Mouse (Mus musculus) CD4-positive helper T cell, adult 2 months (primary cell): ENCODE measurements around the gene Gapvd1.
A peak's percentile ranks its signal among the peaks of the same experiment; 100 is the strongest.

Experiments
- DNase-seq: peaks from one replicate; pipeline ENCODE4 v3.0.0-alpha.2; 2012; ENCODE audit warnings: low read depth, missing footprints, low spot score

Gapvd1 gene

DNA sequence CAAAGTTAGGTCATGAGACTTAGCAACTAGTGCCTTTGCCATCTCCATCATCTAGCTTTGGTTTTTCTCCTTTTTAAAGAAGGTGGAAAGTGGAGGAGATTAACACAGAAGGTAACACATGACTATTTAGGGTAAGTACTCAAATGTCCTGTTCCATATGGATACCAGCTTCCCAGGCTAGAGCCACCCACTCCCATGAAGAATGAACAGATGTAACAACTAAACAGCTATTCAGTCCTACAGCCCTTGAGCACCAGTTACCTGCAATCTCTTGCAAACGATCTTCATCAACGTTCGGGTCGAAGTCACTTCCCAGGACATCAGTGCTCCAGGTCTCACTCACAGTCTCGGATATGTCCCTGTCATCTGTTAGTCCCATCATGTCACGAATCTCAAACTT is 43.1 kb downstream of the Gapvd1 start:
- no peak for DNase-seq

DNA sequence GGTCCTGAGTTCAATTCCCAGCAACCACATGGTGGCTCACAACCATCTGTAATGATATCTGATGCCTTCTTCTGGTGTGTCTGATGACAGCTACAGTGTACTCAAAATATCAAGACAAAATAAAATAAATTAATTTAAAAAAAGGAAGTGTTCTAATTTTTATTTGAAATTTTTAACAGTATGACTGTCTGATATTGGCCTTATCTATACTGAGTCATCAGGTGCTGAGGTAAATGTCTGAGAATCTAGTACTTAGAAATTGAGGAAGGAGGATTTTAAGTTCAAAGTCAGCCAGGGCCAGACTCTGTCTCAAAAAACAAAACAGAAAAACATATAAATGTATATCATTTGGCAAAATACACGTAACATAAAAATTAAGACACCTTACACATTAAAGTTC is 46.4 kb downstream of the Gapvd1 start:
- DNase-seq, result no peak

DNA sequence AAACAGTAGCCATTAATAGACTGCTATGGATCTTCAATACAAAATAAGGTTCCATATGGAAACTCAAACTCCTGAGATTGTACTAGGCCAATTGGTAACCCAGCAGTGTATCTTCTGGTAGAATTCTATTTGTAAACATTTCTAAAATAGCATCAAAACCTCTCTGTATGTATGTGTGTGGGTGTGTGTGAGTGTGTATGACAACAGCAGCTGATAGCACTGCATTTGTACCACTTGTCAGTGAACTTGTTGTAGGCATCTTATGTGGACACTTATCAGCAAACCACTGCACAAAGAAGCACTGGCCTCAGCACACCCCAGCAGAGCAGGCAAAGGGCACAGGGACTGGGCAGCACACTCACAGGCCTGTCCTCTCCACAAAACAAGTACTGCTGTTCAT is 58.4 kb downstream of the Gapvd1 start:
- DNase-seq, result no peak

DNA sequence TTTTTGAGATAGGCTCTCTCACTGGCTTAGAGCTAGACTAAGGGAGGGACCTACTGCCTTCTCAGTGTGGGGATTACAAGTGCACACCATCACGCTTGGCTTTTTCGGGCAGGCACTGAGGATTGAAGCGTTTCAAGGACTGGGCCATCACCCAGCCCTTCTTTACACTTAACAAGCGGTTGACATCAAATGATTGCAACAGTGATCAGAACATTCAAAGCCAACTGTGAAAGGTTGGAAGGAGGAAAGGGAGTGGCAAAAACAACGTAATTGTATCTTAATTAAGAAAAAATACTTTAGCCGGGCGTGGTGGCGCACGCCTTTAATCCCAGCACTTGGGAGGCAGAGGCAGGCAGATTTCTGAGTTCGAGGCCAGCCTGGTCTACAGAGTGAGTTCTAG is 62.2 kb downstream of the Gapvd1 start:
- DNase-seq, result no peak

DNA sequence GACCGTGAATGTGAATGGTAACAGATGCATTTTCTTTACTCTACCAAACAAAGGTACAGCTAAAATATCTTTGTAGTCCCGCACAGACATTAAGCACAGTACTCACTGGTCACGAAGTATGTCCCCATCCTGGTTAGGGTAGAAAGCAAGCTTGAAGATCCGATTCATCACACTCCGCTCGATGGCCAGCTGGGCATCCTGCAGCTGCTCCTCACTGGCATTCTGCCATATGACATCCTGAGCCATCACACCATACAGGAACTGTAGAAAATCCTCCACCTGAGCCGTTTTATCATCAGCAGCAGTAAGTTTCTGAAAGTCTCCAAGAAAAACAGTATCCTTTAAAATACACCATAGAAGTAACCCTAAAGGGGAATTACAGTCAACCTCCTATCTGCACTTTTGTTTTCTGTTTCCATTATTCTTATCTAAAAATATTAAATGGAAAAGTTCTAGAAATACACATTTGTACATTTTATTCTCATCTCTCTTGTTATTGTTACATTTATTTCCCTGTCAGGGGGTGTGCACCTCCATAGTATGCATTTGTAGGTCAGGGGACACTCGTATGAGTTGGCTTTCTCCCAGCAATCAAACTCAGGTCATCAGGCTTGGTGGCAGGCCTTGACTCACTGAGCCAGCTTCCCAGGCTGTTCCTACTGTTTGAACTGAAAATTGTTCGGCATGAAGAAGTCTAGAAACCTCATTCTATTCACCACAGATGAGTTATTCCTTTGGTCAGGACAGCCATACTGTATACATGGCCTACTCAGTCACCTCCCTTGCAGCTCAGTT is 70.8 kb downstream of the Gapvd1 start:
- DNase-seq, result no peak

DNA sequence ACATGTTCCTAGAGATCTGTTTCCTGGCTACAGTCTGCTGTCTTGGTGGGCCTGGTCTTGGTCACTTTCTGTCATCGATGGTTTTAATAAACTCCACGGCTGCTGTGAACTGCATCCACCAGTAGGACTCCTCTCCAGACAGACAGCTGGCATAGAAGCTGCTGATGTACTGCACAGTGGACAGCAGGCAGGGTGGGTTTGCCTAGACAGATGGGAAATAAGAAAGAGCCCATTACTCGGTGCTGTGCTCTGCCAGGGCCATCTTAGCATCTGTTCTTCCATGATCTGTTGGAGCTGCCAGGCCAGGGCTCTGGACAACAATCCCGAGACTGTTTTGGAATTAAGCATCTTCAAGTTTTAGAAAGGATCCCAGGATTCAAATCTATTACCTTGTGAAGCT is 77.1 kb downstream of the Gapvd1 start:
- DNase-seq, result no peak

DNA sequence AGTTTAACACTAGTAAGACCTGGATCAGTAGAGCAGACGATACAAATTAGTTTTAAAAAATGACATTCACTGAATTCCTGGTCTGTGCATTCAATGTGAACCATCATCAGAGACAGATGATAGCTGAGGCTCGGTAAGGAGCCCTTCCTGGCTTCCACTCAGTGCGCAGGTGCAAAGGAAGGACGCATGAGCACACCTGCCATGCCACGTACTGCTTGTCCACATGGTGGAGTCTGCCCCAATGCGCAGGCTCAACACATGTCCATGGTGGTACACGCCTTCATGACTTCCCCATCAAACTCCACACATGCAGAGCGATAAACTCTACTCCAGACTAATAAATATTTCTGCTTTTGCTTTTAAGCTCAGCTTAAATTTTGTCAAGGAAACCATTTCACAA is 78.0 kb downstream of the Gapvd1 start:
- DNase-seq, result no peak

DNA sequence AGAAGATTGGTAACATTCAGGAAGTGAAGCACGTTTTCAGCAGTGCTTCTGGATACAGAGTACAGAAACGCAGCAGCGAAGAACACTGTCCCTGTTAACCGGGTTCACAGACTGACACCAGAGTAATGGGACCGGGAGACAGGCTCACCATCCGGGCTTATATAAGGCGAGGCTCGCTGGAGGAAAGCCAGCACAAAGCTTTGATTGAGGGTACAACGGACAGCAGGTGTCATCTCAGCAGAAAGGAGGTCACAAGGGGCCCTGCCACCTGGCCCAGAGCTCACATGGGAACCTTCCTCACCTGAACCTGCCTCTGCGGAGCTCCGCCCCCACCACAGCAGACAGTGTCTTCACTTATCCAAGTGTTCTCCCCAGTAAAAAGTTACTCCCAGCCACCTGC is 81.2 kb downstream of the Gapvd1 start:
- no peak for DNase-seq

DNA sequence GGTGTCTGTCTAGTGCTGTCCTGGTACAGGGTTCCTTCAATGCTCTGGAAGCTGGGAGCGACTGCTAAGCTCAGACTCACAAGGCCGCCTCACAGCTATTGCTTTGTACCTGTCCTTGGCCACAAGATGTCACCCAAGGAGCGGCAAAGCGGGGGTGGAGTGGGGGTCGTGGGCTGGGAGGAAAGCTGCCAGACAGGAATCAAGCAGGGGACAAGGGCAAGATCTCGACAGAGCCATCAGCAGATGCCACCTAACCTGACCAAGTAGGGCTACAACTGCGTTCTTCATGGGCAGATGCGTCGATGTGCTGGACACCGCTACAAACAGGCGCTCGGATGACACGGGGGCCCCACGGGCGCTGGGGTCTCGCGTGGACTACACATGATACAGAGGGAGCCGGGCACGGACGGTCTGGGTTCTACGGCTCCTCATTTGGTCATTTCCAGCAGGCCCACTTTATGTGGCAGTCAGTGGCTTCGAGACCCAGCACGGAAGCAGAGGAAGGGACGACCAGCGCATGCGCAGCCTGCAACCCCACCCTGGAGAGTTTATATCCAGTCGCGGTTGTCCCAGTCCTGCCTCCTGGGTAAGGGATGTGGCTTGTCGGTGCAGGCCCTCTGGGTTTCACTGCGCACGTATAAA is 83.5 kb downstream of the Gapvd1 start:
- peak; percentile 74 for DNase-seq

DNA sequence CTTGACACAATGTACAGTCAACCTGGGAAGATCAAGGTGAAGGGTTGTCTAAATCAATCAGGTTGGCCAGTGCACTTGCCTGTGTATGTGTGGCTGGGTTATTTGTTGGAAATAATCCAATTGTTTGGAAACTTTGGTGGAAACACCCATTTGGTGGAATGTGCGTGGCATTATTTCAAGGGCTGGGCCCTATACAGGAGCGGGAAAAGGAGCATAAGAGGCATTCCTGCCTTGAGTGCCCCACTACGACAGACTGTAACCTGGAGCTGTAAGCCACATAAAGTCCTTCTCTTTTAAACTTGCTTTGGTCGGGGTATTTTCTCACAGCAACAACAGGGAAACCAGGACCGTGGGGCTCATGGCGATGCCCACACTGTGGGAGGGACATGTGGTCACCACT is 84.6 kb downstream of the Gapvd1 start:
- no peak for DNase-seq

DNA sequence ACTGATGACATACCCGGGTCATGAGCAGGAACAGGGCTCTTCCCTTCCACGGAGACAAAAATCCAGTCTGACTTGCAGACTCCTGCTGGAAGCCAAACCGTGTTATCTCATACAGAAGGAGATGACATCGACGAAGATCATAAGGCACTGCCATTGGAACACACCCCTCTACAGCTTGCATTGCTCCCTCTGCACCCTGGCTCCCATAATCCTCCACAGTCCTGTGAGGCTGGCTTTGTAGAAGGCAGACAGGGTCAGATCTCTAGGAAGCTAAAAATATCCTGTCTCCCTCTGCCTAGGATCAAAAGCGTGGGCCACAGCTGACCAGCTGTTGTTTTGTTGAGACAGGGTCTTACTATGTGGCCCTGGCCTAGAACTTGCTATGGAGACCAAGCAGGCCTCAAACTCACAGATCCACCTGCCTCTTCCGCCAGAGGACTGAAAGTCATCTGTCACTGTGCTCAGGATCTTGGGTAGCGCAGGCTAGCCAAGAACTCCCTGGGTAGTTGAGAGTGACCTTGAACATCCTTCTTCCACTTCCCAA is 85.8 kb downstream of the Gapvd1 start:
- DNase-seq, result no peak

DNA sequence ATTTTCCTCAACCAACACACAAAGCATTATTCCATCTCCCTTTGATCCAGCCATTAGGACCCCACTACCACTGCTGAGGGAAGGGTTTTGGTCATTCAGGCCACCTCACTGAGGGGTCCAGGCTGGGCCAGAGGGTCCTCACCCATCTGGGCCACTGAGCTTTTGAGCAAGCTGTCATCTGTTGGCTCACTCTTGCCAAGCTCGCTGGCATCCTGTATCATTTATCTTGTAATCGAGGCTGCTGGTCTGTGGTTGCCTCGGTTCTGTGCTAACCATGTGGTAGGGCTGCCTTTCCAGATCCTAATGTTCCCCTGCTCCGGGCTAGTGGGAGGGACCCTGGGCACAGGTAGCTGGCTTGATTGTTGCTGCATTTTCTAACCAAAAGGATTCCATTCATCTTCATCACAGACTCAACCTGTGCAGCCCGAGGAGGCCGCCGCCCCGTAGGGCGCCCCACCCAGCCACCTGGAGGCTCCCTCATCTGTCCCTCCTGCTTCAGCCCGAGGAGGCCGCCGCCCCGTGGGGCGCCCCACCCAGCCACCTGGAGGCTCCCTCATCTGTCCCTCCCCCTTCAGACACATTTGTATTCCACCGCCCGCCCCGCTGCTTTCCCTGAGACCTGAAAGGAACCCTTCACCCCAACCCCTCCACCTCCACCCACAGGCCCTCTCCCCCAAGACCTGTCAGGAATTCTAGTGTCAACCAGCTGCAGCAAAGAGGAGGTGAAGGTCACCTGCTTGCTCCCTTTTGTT is 86.4 kb downstream of the Gapvd1 start:
- DNase-seq, result no peak

DNA sequence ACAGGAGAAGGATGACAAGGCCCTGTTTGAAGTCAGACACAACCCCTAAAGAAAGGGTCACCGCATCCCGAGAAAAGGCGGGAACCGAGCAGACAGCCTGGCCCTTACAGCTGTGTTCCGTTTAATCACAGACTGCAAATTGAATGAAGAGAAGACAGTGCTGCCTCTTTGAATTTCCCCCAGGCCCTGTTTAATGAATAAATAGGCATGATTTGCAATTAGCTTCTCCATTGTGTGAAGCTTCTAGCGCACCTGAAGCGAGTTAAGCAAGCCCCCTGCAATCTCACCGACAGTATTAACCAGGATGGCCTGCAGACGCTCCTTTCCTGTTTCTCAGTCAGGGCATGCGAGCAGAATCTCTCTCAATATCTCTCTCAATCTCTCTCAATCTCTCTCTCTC is 87.2 kb downstream of the Gapvd1 start:
- no peak for DNase-seq

DNA sequence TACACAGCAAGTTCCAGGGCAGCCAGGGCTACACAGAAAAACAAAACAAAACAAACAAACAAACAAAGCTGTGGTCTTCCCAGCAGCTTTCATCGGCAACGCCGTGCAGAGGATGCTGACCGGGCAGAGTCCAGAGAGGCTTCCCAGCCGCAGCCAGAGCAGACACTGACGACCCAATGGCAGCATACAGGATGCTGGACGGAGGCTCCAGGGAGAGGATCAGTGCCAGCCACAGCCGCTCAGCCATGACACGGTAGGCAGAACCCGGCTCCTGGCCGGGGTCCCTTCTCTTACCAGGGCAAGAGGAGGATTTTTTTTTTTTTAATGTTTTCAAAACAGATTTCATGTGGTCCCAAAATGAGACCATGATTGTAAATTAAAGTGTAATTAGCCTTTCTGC is 107.6 kb downstream of the Gapvd1 start:
- no peak for DNase-seq

DNA sequence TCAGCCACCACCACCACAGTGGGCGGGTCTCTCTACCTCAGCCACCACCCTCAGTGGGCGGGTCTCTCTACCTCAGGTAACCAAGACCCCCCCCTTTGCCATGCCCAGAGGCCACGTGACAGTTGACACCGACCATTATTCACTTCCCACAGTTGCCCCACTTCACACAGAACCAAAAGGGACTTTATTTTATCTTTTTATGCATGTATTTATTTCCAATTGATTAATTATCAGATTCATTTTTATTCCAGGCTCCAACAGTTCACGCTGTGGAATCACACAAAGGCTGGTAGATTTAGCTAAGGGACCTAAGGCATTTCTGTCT is 108.5 kb downstream of the Gapvd1 start:
- DNase-seq, result no peak

DNA sequence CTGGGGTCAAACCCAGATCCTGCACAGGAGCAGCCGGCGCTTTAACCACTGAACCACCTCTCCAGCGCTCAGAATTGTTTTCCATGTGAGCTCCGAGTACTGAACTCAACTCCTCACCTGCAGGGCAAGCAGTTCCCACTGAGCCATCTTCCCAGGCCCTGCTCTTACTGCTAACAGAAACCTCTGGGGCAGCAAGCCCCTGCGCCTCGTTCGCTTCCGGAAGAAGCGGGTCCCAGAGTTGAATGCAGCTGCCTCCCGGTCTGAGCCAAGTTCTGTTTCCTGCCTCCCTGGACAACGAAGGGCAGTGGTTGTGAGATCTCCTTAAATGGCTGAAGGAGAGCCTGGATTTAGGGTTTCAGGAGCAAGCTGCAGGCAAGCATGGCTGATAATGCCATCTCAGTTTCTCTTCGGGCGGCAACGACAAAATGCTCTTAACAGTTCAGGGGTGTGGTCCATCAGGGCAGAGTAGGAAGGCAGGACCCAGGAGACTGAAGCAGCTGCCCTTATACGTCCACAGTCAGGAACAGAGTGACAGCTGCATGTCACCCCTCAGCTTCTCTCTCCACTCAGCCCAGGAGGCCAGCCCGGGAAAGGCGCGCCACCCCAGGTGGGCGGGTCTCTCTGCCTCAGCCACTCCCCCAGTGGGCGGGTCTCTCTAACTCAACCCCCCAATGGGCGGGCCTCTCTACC is 109.0 kb downstream of the Gapvd1 start:
- peak; percentile 88 for DNase-seq

DNA sequence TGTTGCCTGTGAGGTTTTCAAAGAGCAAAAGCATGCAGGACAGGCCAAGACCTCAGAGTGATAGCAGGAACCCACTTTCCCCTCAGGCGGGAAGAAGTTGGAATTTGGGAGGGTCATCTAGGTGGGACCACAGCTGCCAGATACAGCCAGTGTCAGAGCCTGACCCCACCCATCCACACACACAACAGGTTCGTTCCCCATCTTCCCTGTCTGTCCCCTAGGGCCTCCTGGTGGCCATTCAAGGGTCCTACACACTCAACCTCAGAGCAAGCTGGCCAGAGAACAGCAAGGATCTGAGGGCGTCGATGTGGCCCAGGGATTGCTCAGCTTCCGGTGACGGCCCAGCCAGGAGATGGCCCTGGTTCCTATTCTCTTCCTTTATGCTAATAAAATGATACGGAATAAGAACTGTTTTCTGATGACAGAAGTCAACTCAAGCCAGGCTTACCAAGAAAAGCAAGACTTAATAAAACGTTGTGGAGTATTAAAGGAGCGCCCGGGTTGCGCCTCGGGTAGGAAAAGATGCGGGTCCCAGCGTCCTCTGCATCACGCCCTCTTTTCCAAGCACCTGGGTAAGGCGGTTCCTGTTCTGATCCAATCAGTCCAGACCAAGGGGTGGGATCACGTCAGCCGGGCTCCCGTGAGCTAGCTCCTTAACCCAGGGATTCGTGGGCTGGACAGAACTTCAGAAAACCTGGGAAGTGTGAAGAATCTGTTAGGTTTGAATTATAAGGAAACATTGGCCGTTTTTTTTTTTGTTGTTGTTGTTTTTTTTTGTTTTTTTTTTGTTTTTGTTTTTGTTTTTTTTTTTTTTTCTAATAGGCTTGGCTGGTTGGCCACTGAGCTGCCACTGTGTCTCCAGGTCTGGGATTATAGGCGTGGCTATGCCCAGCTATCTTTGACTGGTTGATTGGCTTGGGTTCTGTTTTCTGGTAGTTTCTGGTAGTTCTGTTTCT is 110.2 kb downstream of the Gapvd1 start:
- DNase-seq, result peak; percentile 51

DNA sequence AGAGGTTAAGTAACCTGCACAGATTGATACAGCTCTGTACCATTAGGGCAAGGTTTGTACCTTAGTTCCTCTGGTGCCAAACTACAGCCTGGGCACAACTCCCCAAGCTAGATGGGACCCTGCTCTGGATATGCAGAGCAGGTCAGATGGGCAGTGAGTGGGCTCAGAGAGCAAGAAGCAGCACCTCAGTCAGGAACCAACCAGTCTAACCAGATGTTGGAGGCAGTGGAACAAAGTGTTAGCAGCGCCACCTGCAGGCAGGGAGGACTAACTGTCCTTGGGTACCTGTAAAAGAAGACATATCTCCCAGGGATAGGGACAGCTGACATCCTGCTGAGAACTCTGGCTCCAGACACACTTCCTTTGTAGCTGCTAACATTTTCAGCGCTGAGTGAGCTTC is 112.7 kb downstream of the Gapvd1 start:
- peak; percentile 70 for DNase-seq

DNA sequence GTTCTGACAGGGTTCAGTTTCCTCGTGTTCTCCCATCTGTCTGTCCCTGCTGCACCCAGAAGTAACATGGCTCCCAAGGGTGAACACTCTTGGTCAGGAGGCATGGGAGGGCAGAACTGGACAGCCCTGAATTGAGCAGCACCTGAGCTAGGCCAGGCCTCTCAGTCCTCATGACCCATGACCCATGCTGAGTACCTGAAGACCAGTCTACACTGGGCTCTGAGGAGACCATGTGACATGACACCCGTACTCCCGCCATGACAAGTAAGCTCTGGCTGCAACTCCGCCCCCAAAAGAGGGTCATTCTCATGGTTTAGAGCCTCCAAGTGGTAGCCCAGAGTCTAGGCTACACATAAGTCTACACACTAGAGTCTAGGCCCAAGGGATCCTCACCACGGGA is 115.3 kb downstream of the Gapvd1 start:
- no peak for DNase-seq

DNA sequence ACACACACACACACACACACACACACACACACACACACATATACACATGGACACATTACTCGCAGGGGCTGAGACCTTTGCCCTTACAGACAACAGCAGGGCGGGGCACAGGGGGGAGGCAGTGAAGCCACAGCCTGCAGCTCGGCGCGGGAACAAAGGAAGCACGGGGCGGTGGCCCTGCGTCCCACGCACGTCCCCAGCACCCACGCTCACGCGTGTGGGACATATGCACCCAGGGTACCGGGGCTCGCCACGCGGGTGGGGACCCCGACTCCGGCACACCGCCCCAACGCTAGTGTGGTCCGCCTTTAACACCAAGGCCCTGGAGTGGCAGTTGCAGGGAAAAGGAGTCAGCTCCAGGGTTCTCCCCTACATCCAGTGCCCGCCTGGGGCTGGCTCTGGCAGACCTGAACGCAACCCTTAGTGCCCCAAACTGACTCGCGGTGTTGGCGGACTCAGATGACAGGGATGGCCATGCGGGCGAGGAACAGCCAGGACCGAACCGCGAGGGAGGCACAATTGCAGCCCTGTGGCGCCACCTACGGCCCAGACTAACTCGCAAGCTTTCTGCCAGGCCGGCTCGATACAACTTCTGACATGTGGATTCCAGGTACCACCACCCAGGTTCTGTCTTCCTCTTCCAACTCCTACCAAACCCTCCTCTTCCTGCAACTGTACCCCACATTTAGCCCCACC is 115.9 kb downstream of the Gapvd1 start:
- DNase-seq, result peak; percentile 70
